Mouse (Mus musculus): Measurements from ENCODE around the gene Gm9970.

DNA sequence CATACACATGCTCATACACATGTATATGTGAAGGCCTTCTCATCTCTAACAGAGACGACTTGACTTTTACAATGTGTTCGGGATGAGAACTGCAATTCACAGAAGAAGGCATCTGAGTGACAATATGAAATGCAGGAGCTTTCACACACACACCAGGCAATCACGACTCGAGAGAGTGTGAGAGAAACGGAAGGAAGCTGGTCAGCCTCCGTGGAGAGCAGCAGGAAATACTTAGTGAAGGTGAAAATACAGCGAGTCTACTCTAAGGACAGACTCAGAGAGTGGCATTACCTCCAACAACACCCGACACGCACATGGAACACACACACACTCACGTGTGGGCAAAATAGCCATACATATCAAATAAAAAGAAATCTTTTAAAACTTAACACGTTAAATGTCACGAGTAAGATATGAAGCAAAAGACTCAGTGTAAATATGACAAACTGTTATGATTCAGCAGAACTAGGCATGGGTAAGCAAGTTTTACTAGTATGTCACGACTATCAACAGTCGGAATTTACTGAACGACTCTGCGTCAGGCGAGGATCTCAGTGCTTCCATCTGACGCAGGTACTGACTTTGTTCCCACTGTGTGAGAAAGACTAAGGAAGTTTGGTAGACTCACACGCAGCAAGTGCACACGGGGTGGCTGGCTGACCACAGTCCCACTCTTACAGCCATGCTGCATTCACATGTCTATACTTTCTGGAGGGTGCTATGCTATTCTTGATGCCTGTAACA is 38.4 kb upstream of the Gm9970 start:
- TF ChIP-seq CTCF (IDR thresholded peaks at IDR 0.05; ENCODE audit: low read depth, low read length) (no peak), POLR2A (IDR thresholded peaks at IDR 0.05; ENCODE audit: insufficient read depth, low read length) (no peak)

Data from ES-Bruce4 (cell line).